Mouse (Mus musculus): ENCODE data around the gene Gm45337. TPM values are rescaled to one million over a fixed set of nuclear protein-coding genes. Genes with fewer than 3 reads are reported as not detected.
"Not testable (repeated sequence)": the region's sequence is repeated elsewhere in the genome, so short reads cannot be mapped to it uniquely, and the experiment has no call there.

Gene Gm45337
- polyA plus RNA-seq, 1 experiment from 2014 or later: not detected

DNA sequence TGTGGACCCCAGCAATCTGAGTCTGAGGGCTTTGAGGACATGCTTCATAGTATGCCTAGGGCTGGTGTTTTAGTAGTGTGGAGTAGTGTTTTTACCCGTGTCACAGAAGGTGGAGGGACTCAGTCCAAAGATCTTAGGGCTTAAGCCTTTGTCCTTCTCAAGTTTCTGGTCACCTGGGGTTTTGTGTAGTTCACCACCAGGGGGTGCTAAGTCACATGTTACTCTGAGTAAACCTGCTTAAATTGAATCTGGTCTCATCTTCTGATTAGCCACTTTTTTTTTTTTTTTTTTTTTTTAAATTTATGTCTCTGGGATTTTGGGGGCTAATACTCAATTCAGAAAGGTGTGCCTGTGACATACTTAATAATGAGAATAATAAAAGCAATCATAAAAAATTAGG is 1.6 kb upstream of the Gm45337 start:
- H3K9me3 ChIP-seq (replicated peaks): no peaks in the 10 kb centered on the region
- H3K4me2 ChIP-seq: no peak overlapping the region
- no peak overlapping the region for H3K4me3 ChIP-seq
- 0 out of 2 replicates have a peak, but pooled peaks cover 5% of the 10 kb centered on the region for H3K27me3 ChIP-seq (replicated peaks)
- no peaks in the 10 kb centered on the region for H3K4me1 ChIP-seq
- H3K27ac ChIP-seq: no peak overlapping the region
- WGBS (ENCODE audit: insufficient replicate concordance): 0% methylated on average over 1 of the region's 1 CpGs
- ATAC-seq: no peak
- no peaks in the 10 kb centered on the region for H3K36me3 ChIP-seq
- no peak overlapping the region for H3K9ac ChIP-seq

DNA sequence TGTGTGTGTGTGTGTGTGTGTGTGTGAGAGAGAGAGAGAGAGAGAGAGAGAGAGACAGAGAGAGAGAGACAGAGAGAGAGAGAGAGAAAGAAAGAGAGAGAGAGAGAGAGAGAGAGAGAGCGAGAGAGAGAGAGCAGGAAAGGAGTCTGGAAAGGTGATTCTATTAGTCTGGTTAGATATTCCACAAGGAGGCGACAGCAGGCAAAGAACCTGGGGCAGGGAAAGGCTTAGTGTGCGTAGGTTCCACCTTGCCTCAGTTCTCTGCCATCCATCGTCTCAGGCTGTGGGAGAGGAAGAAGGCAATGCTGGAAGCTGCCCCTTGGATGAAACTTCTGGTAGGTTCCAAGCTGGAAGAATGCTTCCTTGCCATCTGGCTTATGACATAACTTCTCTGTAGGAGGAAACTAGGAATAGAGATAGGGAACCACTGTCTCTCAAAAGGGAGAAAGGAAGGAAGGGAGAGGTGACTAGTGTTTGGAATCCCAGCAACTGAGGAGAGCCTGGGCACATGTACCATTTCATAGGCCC is 1.1 kb upstream of the Gm45337 start:
- Histone ChIP-seq H3K9ac (no peak overlapping the region), H3K4me3 (no peak overlapping the region), H3K36me3 (no peaks in the 10 kb centered on the region), H3K27ac (no peak overlapping the region), H3K4me1 (no peaks in the 10 kb centered on the region), H3K9me3 (replicated peaks) (no peaks in the 10 kb centered on the region), H3K4me2 (no peak overlapping the region), H3K27me3 (replicated peaks) (0 out of 2 replicates have a peak, but pooled peaks cover 5% of the 10 kb centered on the region)
- no peak for ATAC-seq
- WGBS (ENCODE audit: insufficient replicate concordance): 37% methylated on average over 4 of the region's 4 CpGs

DNA sequence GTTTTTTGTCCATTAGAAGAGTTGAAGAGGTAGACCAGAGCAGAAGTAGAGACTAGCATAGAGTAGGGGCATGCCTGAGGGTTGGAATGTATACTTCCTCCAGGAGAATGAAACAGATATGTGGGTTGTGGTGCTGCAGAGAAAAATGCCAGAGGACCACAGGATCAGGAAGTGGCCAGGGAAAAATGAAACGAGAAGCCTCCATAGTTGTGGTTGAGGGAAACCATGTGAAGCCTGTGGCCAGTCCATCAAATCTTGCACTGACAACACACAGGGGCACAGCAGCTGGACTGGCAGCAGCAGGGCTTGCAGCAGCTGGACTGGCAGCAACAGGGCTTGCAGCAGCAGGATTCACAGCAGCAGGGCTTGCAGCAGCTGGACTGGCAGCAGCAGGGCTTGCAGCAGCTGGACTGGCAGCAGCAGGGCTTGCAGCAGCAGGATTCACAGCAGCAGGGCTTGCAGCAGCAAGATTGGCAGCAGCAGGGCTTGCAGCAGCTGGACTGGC is 849 bp downstream of the Gm45337 start:
- not testable (repeated sequence) for H3K4me2 ChIP-seq; ATAC-seq; H3K27ac ChIP-seq; H3K36me3 ChIP-seq; H3K9me3 ChIP-seq (replicated peaks); H3K4me1 ChIP-seq; H3K27me3 ChIP-seq (replicated peaks); H3K9ac ChIP-seq; H3K4me3 ChIP-seq
- 8% methylated on average over 1 of the region's 1 CpGs for WGBS (ENCODE audit: insufficient replicate concordance)

DNA sequence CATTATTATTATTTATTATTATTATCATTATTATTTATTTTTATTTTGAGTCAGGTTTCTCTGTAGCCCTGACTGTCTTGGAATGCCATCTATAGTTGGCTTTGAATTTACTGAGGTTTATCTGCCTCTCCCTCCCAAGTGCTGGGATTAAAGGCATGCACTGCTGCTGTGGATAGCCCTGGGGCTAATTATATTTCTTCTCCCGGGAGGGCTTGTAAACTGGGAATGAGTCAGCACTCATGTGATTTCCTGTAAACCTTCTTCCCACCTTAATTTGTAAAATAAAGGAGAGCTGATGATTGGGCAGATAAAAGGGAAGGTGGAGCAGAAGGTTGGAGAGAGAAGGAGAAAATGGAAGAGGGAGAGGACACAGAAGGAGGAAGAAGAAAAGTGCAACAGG is 3.7 kb downstream of the Gm45337 start:
- Histone ChIP-seq H3K36me3 (no peaks in the 10 kb centered on the region), H3K4me3 (no peak overlapping the region), H3K9ac (no peak overlapping the region), H3K27me3 (replicated peaks) (0 out of 2 replicates have a peak, but pooled peaks cover 3% of the 10 kb centered on the region), H3K4me1 (no peaks in the 10 kb centered on the region), H3K4me2 (no peak overlapping the region), H3K27ac (no peak overlapping the region), H3K9me3 (replicated peaks) (no peaks in the 10 kb centered on the region)
- ATAC-seq: no peak
- WGBS (ENCODE audit: insufficient replicate concordance): 11% methylated on average over 1 of the region's 1 CpGs

DNA sequence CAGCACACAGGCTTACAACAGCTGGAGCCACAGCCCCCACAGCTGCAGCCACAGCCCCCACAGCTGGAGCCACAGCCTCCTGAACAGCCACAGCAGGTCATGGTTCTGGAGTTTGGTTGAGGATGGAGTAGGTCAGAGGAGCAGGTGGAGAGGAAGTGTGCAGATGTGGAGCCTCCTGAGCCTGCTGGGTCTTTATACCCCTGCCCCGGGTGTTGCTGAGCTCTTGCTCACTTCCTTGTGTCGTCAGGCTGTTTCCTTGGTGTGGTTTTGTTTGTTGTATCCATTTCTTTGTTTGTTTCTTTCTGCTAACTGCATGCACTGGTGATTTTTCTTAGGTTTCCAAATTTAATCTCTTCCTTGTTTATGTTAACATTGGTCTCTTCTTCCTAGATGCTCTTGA is 8.5 kb downstream of the Gm45337 start, which contains the start of gene Gm39115:
Gene Gm39115 (minus strand): TSS at position 101 of the 400 bp plus-strand sequence.
- ATAC-seq; H3K9me3 ChIP-seq (replicated peaks); H3K9ac ChIP-seq; H3K4me2 ChIP-seq; H3K4me3 ChIP-seq; H3K27me3 ChIP-seq (replicated peaks); H3K27ac ChIP-seq; H3K4me1 ChIP-seq; H3K36me3 ChIP-seq: not testable (repeated sequence)
- 20% methylated on average over 2 of the region's 2 CpGs for WGBS (ENCODE audit: insufficient replicate concordance)

DNA sequence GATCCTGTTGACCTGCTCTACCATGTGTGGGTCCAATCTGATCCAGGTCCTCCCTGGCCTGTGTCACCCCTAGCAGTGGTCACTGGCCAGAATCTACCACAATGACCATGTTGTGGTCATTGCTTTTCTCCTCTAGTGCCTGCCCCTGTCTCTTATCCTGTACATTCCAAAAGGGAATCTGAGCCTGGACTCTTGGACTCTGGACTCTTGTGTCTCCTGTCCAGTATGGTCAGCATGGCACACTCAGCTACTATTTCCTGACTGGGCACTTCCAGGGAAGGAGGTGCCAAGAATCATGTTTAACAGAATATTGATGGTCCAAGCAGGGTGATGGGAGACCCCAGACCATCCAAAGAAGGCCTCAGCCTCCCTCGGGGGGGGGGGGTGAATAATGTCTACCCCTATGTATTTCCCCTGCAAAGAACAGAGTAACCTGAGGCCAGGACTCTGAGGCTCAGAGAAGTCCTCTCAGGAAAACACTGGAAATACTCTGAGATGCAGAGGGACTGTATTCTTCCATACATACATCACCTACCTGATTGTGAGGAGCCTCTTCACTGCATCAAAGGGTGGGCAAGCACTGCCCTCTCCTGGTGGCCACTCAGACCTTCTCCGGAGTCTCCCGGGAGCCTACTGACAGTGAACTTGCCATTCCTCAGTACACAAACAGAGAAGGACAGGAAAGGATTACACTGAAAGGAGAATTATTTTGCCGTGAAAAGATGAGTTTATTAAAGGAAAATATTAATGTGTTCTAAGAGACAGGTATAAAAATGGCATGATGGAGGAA is 10.0 kb downstream of the Gm45337 start:
- Histone ChIP-seq H3K27ac (no peak overlapping the region), H3K4me2 (no peak overlapping the region), H3K9me3 (replicated peaks) (no peaks in the 10 kb centered on the region), H3K27me3 (replicated peaks) (no peaks in the 10 kb centered on the region; the same call in 1 of the 2 replicates), H3K9ac (no peak overlapping the region), H3K4me1 (no peaks in the 10 kb centered on the region), H3K4me3 (no peak overlapping the region), H3K36me3 (no peaks in the 10 kb centered on the region)
- 43% methylated on average over 4 of the region's 4 CpGs for WGBS (ENCODE audit: insufficient replicate concordance)
- no peak for ATAC-seq

DNA sequence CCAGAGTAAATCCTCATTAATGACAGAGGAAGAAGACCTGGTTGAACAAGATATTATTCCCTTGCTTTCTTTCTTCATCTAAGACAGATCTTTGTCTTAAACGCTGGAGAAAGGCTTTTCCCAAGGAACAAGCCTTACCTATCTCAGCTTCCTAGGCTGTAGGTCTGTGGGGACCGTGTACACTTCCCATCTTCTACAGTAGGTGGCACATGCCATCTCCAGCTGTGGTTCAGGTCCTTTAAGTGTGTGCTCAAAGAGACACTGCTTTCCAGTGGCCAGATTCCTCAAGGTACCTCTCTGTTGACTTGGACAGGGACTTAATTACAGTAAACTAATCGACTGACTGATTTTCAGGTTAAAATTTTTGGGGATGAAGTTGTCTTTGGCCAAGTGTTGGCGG is 15.6 kb downstream of the Gm45337 start:
- Histone ChIP-seq H3K4me3 (no peak overlapping the region), H3K27me3 (replicated peaks) (peaks cover 4% of the 10 kb centered on the region; the same call in 1 of the 2 replicates), H3K9me3 (replicated peaks) (no peaks in the 10 kb centered on the region), H3K4me1 (no peaks in the 10 kb centered on the region), H3K27ac (no peak overlapping the region), H3K9ac (no peak overlapping the region), H3K36me3 (no peaks in the 10 kb centered on the region), H3K4me2 (no peak overlapping the region)
- 44% methylated on average over 4 of the region's 4 CpGs for WGBS (ENCODE audit: insufficient replicate concordance)
- ATAC-seq: no peak

DNA sequence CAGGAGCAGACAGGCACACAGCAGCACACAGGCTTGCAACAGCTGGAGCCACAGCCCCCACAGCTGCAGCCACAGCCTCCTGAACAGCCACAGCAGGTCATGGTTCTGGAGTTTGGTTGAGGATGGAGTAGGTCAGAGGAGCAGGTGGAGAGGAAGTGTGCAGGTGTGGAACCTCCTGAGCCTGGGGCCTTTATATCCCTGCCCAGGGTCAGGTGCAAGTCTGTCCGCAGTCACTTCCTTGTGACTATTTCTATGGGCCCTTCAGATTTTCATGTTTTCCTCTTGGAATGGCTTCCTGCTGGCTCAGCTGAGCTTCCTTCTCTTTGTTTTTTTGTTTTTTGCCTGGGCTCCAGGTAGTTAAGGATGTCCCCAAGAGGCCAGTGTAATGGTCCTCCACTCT is 23.8 kb downstream of the Gm45337 start, which contains the start of gene Gm45618:
Gene Gm45618 (minus strand): TSS at position 101 of the 400 bp plus-strand sequence.
- not testable (repeated sequence) for H3K9me3 ChIP-seq (replicated peaks); ATAC-seq; H3K4me2 ChIP-seq; H3K4me1 ChIP-seq; H3K4me3 ChIP-seq; H3K9ac ChIP-seq; H3K36me3 ChIP-seq; H3K27ac ChIP-seq
- H3K27me3 ChIP-seq (replicated peaks): peaks cover 15% of the 10 kb centered on the region; the same call in 1 of the 2 replicates
- WGBS (ENCODE audit: insufficient replicate concordance): 72% methylated on average over 1 of the region's 1 CpGs

DNA sequence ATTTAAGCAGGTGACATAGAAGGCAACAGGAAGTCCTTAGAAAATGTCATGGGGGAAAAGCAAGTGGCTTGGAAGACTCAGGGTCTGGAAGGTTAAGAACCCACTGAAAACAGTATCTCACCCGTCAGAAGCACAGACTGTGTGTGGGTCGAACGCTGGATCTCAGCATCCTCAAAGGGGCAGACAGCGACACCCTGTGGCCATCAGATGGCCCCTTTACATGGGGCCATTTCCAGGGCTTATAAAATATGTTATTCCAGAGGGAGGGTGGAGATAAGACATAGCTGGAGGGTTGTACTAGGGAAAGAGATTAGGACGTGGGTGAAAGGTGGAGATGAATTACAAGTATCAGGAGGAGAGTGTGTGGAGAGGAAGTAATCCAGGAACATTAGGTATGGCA is 24.8 kb downstream of the Gm45337 start:
- no peak overlapping the region for H3K9ac ChIP-seq
- 11% methylated on average over 5 of the region's 5 CpGs for WGBS (ENCODE audit: insufficient replicate concordance)
- ATAC-seq: no peak
- H3K27me3 ChIP-seq (replicated peaks): peaks cover 19% of the 10 kb centered on the region; the same call in 1 of the 2 replicates
- no peaks in the 10 kb centered on the region for H3K9me3 ChIP-seq (replicated peaks)
- H3K36me3 ChIP-seq: no peaks in the 10 kb centered on the region
- H3K4me2 ChIP-seq: no peak overlapping the region
- no peak overlapping the region for H3K27ac ChIP-seq
- H3K4me3 ChIP-seq: no peak overlapping the region
- H3K4me1 ChIP-seq: no peaks in the 10 kb centered on the region

DNA sequence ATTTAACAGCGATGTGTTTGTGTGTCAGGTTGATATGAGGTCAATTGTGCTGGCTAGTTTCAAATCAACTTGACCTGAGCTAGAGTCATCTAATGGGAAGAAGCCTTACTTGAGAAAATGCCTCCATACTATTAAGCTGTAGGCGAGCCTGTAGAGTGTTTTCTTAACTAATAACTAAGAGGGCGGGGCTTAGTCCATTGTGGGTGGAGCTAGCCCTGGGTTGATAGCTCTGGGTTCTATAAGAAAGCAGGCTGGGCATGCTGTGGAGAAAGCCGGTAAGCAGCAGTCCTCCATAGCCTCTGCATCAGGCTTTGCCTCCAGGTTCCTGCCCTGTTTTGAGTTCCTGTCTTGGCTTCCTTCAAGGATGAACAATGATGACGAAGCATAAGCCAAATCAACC is 39.7 kb downstream of the Gm45337 start:
- Histone ChIP-seq H3K36me3 (no peaks in the 10 kb centered on the region), H3K9me3 (replicated peaks) (no peaks in the 10 kb centered on the region), H3K9ac (no peak overlapping the region), H3K4me2 (no peak overlapping the region), H3K27ac (no peak overlapping the region), H3K27me3 (replicated peaks) (peaks cover 40% of the 10 kb centered on the region), H3K4me1 (no peaks in the 10 kb centered on the region), H3K4me3 (no peak overlapping the region)
- WGBS (ENCODE audit: insufficient replicate concordance): 38% methylated on average over 5 of the region's 5 CpGs
- ATAC-seq: no peak

DNA sequence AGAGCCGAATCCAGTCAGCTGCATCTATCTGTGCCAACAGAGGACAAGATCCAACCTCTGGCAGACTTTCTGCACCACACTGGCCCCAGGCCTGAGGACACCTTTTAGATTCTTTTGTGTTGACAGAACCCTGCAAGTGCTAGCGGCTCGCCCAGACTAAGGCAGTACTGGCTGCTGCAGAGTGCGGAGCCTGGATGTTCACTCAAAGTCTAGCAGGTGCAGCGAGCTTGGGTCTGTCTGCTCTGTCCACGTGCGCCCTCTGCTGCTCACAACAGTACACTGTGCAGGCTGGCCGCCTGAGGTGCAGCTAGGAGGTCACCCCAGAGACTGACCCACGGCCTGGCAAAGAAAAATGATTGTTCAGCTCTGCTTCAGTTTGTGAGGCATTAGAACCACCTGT is 46.6 kb downstream of the Gm45337 start:
- peaks cover 35% of the 10 kb centered on the region for H3K4me1 ChIP-seq
- 12% methylated on average over 9 of the region's 9 CpGs for WGBS (ENCODE audit: insufficient replicate concordance)
- H3K9me3 ChIP-seq (replicated peaks): no peaks in the 10 kb centered on the region
- no peak overlapping the region for H3K4me2 ChIP-seq
- H3K9ac ChIP-seq: no peak overlapping the region
- no peak overlapping the region for H3K27ac ChIP-seq
- H3K4me3 ChIP-seq: no peak overlapping the region
- no peaks in the 10 kb centered on the region for H3K36me3 ChIP-seq
- peak; percentile 50 for ATAC-seq
- peaks cover 90% of the 10 kb centered on the region for H3K27me3 ChIP-seq (replicated peaks)

DNA sequence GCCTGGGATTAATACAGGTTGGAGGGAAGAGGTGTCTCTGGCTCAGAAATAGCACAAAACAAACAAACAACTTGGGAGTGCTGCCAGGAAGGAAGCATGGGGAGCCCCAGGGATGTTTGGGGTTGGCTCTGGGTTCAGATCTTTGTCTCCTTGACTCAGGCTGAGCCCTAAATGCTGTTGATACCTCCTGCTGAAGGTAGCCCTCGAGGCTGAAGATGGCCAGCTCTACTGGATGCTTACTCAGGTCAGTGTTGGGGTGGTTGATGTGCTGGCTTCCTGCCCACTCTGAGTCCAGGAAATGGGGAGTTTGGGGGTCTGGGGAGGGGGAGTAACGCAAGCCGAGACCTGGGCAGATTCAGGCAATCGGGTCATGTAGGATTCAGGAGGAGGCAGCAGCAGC is 47.7 kb downstream of the Gm45337 start:
- H3K4me2 ChIP-seq: no peak overlapping the region
- H3K4me1 ChIP-seq: peaks cover 45% of the 10 kb centered on the region
- H3K36me3 ChIP-seq: no peaks in the 10 kb centered on the region
- 59% methylated on average over 4 of the region's 4 CpGs for WGBS (ENCODE audit: insufficient replicate concordance)
- H3K27ac ChIP-seq: no peak overlapping the region
- H3K27me3 ChIP-seq (replicated peaks): peaks cover 99% of the 10 kb centered on the region
- H3K9ac ChIP-seq: no peak overlapping the region
- H3K4me3 ChIP-seq: no peak overlapping the region
- no peak for ATAC-seq
- no peaks in the 10 kb centered on the region for H3K9me3 ChIP-seq (replicated peaks)
